Mouse (Mus musculus): Measurements from ENCODE around the gene 4930579G24Rik.

4930579G24Rik gene

GRCm38 (mm10) chr3:79628561-79629415 lies at the start of gene 4930579G24Rik:
TSS of gene 4930579G24Rik (plus strand) at chr3:79629079.
- DNase-seq: peak; percentile 99

- no peak for DNase-seq
Observed at GRCm38 (mm10) chr3:79579891-79580575, 48.8 kb upstream of the 4930579G24Rik start.

DNA sequence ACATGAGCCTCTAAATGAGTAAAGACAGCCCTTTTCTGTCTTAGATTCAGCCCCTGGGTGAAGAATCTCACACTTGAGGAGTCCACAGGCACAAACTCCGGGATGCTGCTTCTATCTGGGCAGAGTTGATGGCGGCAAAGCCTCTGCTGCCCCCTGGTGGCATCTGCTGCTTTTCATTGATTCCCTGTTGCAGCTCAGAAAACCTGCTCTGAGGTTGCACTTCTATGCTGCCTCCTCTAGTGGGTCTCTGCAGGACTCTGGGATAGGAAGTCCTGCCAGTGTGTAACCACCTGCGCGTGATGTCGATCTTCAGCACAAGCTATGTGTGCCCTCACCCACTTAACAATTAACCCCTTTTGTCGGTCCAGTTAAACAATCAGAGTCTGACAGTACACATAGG lies 42.1 kb upstream of the 4930579G24Rik start:
- peak; percentile 92 for DNase-seq

DNA sequence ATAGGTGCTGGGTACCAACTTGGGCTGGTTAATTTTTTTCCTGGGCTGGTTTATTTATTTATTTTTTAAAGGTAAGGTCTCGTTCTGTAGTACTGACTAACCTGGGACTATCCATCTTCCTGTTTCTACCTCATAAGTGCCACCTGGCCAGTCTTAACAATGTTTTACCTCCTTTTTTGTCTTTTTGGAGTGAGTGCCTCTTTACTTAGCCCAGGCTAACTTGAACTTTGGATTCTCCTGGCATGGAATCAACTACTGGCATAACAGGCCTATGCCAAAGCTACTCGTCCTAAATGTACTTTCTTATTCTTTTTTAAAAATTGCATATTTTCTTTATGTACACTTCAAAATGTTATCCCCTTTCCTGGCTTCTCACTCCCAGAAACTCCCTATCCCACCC lies 39.2 kb upstream of the 4930579G24Rik start:
- DNase-seq: no peak

- DNase-seq: peak; percentile 92
Observed at GRCm38 (mm10) chr3:79590863-79591792, 37.8 kb upstream of the 4930579G24Rik start, which contains the start of gene Ppid. TSS of gene Ppid (plus strand) at chr3:79591342.

GRCm38 (mm10) chr3:79591793-79592471 lies 36.9 kb upstream of the 4930579G24Rik start:
- peak; percentile 21 for DNase-seq

DNA sequence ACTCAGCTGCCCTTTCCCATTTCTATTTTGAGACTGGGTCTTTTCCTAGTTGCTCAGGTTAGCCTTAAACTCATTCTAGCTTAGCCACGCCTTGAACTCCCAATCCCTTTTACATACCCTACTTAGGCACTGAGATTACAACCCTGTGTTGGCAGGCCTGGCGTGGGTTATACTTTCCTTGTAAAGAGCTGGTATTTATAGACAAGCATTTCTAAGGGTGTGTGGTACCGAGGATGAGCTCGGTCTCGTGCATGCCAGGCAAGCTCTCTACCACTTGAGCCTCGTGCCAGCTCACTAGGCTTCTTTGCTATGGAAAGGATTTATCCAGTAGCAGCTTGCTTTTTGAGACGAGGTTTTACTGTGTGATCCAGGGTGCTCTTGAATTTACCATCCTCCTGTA lies 33.4 kb upstream of the 4930579G24Rik start:
- DNase-seq: no peak

DNA sequence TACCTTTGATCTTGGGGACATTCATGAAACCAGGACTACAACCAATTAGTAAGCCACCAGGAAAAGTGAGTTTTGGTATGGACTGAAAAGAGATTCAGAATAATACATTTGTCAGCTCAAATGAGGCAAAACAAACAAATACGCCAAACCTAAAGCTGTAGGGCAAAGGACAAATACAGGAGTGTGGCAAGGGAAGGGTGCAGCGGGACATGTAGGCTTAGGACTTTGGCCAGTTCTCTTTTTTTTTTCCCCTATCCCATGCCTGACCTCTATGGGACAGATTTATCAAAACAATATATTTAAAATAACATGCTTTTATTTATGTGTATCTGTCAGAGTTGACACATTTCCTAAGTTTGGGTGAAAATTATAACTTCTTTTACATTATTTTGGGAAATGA lies 19.0 kb upstream of the 4930579G24Rik start:
- no peak for DNase-seq

GRCm38 (mm10) chr3:79627484-79628181 lies 1.2 kb upstream of the 4930579G24Rik start:
- no peak for DNase-seq

DNA sequence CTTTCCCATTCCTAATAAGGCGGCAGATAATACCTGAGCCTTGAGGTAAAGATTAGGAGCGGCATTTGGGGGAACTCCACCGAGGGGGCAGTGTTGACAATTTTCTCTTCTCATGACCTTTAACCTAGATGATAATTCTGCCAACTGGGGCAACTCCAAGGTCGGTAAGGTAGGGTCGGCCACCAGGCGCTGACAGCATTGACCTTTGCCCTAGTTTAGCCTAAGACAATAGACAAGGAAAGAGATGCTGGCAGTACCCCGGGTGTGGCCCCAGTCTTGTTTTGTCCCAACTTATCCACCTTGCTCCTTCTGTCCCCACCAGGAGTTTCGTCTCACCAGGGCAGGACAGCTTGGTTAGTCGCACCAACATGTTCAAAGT lies 708 bp upstream of the 4930579G24Rik start:
- DNase-seq: peak; percentile 25

GRCm38 (mm10) chr3:79629416-79629730 lies 494 bp downstream of the 4930579G24Rik start, which contains the start of gene Etfdh:
TSS of gene Etfdh (minus strand) at chr3:79629500.
- DNase-seq: peak; percentile 77

GRCm38 (mm10) chr3:79652129-79652528 lies 23.2 kb downstream of the 4930579G24Rik start:
- DNase-seq: no peak

GRCm38 (mm10) chr3:79656682-79657081 lies 27.8 kb downstream of the 4930579G24Rik start:
- DNase-seq: no peak

DNA sequence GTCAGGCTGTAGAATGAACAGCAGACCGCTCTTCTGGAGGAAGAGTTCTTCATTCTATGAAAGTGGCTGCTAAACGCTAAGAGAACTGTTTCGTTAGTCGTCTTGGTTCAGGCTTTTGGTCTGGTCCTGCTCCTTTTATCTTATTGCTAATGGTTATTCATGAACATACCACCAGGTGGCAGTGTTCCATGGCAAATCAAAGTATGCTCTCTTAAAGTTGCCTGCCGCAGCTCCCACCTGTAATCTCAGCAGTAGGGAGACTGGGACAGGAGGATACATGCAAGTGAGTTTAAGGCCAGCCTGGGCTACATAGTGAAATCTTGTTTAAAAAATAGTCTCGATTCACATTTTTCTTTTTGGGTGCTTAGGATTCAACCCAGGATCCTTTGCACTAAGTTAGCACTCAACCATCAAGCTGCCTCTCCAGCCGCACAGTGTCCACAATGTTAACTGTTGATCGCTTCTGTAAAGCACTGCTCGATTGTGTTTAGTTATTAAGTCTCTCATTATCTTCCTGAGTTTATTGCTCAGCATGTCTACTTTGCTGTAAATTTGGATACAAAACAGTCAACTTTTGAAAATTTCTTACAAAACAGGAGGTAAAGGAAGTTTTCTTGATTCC lies 36.0 kb downstream of the 4930579G24Rik start:
- peak; percentile 76 for DNase-seq

GRCm38 (mm10) chr3:79670556-79670955 lies 41.7 kb downstream of the 4930579G24Rik start:
- DNase-seq: no peak

GRCm38 (mm10) chr3:79672188-79672587 lies 43.3 kb downstream of the 4930579G24Rik start:
- peak; percentile 20 for DNase-seq

GRCm38 (mm10) chr3:79673082-79673481 lies 44.2 kb downstream of the 4930579G24Rik start:
- peak; percentile 84 for DNase-seq

- no peak for DNase-seq
Observed at GRCm38 (mm10) chr3:79674641-79675040, 45.8 kb downstream of the 4930579G24Rik start.

GRCm38 (mm10) chr3:79676411-79676810 lies 47.5 kb downstream of the 4930579G24Rik start:
- no peak for DNase-seq

Data from embryo, embryonic 11 days (tissue).